27 mouse cellular contexts compared by ENCODE assay signal in genomic region chr12:100503659-100504058, GRCm38 (mm10). TPM values are rescaled to one million over a fixed set of nuclear protein-coding genes. Genes with fewer than 3 reads are reported as not detected.
DNase-seq lines count a peak whose midpoint lies in the region; ATAC-seq and TF ChIP-seq lines count a peak whose summit lies in the region.
"Had no signal": no experiment of that assay in that cellular context is flagged by ENCODE, and none has a peak within 500 bp of the region (broad histone marks: within the 10 kb centered on the region; RNA-seq: fewer than 3 reads in every experiment).

No protein-coding gene starts in this region.

- H3K4me1 ChIP-seq in heart, embryonic 16.5 days (ENCODE audit: control insufficient read depth, insufficient read depth, low read length) = peaks cover 16% of the 10 kb centered on the region
- peaks cover 12% of the 10 kb centered on the region; the same call in 1 of the 2 replicates for H3K4me1 ChIP-seq in kidney, embryonic 16.5 days (ENCODE audit: insufficient read depth, low read length)
- H3K4me1 ChIP-seq in brown adipose tissue, adult 24 weeks (ENCODE audit: control insufficient read depth, insufficient read depth, insufficient read length, low read length) = peaks cover 20% of the 10 kb centered on the region

- no peaks in the 10 kb centered on the region for H3K27me3 ChIP-seq in heart, embryonic 16.5 days (ENCODE audit: control insufficient read depth, insufficient read depth, low read length)
- H3K27me3 ChIP-seq in kidney, embryonic 16.5 days (ENCODE audit: insufficient read depth, low read length) = no peaks in the 10 kb centered on the region
- H3K27me3 ChIP-seq: embryonic facial prominence, embryonic 15.5 days; limb, embryonic 12.5 days; liver, embryonic 12.5 days; neural tube, embryonic 13.5 days had no signal

- no peaks in the 10 kb centered on the region for H3K9me3 ChIP-seq in heart, embryonic 16.5 days (replicated peaks; ENCODE audit: control insufficient read depth, low read length)
- no peaks in the 10 kb centered on the region for H3K9me3 ChIP-seq in kidney, embryonic 16.5 days (ENCODE audit: low read length)
- H3K9me3 ChIP-seq: embryonic facial prominence, embryonic 15.5 days; limb, embryonic 12.5 days; liver, embryonic 12.5 days; midbrain, embryonic 10.5 days; neural tube, embryonic 13.5 days had no signal

- WGBS in heart, embryonic 16.5 days = 85% methylated on average over 4 of the region's 4 CpGs
- WGBS in kidney, embryonic 16.5 days = 89% methylated on average over 4 of the region's 4 CpGs

- peaks cover 8% of the 10 kb centered on the region for H3K36me3 ChIP-seq in heart, embryonic 16.5 days (ENCODE audit: control insufficient read depth, insufficient read depth)
- peaks cover 14% of the 10 kb centered on the region for H3K36me3 ChIP-seq in kidney, embryonic 16.5 days (ENCODE audit: insufficient read depth, low read length)

- no peak overlapping the region for H3K4me2 ChIP-seq in heart, embryonic 16.5 days (ENCODE audit: low read depth, low read length)
- H3K4me2 ChIP-seq in kidney, embryonic 16.5 days (replicated peaks; ENCODE audit: low read depth, low read length) = no peak overlapping the region
- H3K4me2 ChIP-seq: embryonic facial prominence, embryonic 15.5 days; hindbrain, embryonic 14.5 days; limb, embryonic 12.5 days; liver, embryonic 12.5 days; neural tube, embryonic 13.5 days had no signal

- no peak for ATAC-seq in heart, embryonic 16.5 days (replicated peaks; ENCODE audit: extremely low read depth, insufficient read depth, low FRiP score)
- ATAC-seq in kidney, embryonic 16.5 days (ENCODE audit: low FRiP score, low TSS enrichment) = 0 out of 2 replicates have a peak, but pooled peaks have one; percentile 43
- ATAC-seq: CD4-positive, CD25-positive, alpha-beta regulatory T cell, adult 4 months; inflammation-experienced regulatory T-cells, adult 6 months; liver, embryonic 12.5 days; midbrain, embryonic 16.5 days had no signal

- H3K4me3 ChIP-seq in gastrocnemius, adult 2 months = no peak overlapping the region
- no peak overlapping the region for H3K4me3 ChIP-seq in heart, embryonic 16.5 days (ENCODE audit: low read length)
- H3K4me3 ChIP-seq in kidney, embryonic 16.5 days (ENCODE audit: low read length) = no peak overlapping the region
- H3K4me3 ChIP-seq in brown adipose tissue, adult 24 weeks (ENCODE audit: insufficient read depth, low read depth, low read length) = no peak overlapping the region
- H3K4me3 ChIP-seq: embryonic facial prominence, embryonic 15.5 days; limb, embryonic 12.5 days; liver, embryonic 12.5 days; midbrain, embryonic 10.5 days; myocyte; neural tube, embryonic 13.5 days had no signal

- peak overlapping the region; percentile 62 for H3K27ac ChIP-seq in gastrocnemius, adult 2 months
- no peak overlapping the region for H3K27ac ChIP-seq in heart, embryonic 16.5 days (ENCODE audit: low read length)
- no peak overlapping the region for H3K27ac ChIP-seq in kidney, embryonic 16.5 days (ENCODE audit: low read length)
- H3K27ac ChIP-seq in brown adipose tissue, adult 24 weeks (replicated peaks; ENCODE audit: low read depth, low read length) = peak overlapping the region; percentile 39
- H3K27ac ChIP-seq: hindbrain, embryonic 14.5 days; limb, embryonic 12.5 days; liver, embryonic 12.5 days; midbrain, embryonic 10.5 days; neural tube, embryonic 13.5 days had no signal

- no peak for TF ChIP-seq CTCF in gastrocnemius, adult 2 months (IDR thresholded peaks at IDR 0.05)

- intact Hi-C loops in gastrocnemius, adult 2 months (cut with DNase I) = no loop called here
- intact Hi-C loops in gastrocnemius, postnatal 14 days (cut with DNase I; ENCODE audit: low total_unique reads) = no loop called here
- intact Hi-C loops in heart, postnatal 25 days (cut with DNase I) = no loop called here

- DNase-seq in gastrocnemius, adult 2 months = peak; percentile 22
- no peak for DNase-seq in gastrocnemius, postnatal 14 days
- DNase-seq in heart, postnatal 25 days (ENCODE audit: low spot score) = no peak
- no peak for DNase-seq in kidney, adult 11 months
- no peak for DNase-seq in adrenal gland, adult 8-10 months
- DNase-seq: adrenal gland, postnatal 25 days; cerebellum, adult 9-11 months; heart, postnatal 14 days; layer of hippocampus, postnatal 36 days; lung, adult 18-20 months; lung, postnatal 10 days; retina, postnatal 1 day; right cerebral cortex, postnatal 25 days; spleen, adult 18-20 months had no signal

- peak overlapping the region; percentile 10; the same call in 1 of the 2 replicates for H3K9ac ChIP-seq in heart, embryonic 16.5 days (ENCODE audit: low read length)
- H3K9ac ChIP-seq in kidney, embryonic 16.5 days (replicated peaks; ENCODE audit: low read length) = no peak overlapping the region
- H3K9ac ChIP-seq: embryonic facial prominence, embryonic 15.5 days; hindbrain, embryonic 14.5 days; limb, embryonic 12.5 days; liver, embryonic 12.5 days; neural tube, embryonic 13.5 days had no signal

RNA-seq across cellular contexts. Expression of gene Ttc7b, which starts 17.0 kb away (rescaled TPM):
- 100 to 1,000 TPM; 147 to 160 TPM for total RNA-seq in gastrocnemius, adult 2 months (2021)
- total RNA-seq in gastrocnemius, postnatal 14 days (2021) = 10 to 100 TPM; 81.8 to 94.3 TPM
- polyA plus RNA-seq in heart, embryonic 16.5 days (2015; fragmentation: Nextera tagmentation; extraction: Ambion mirVana) = 6.7 and 7.3 TPM in 2 replicates
- total RNA-seq in heart, postnatal 25 days (2021) = 10 to 100 TPM; 78.9 to 81.0 TPM
- polyA plus RNA-seq in kidney, embryonic 16.5 days (2015; fragmentation: Nextera tagmentation; extraction: Ambion mirVana) = 3.9 and 4.7 TPM in 2 replicates
- polyA plus RNA-seq in brown adipose tissue, adult 24 weeks (2012; ENCODE audit: insufficient read depth, insufficient read length, missing spikeins) = 37.7 and 42.9 TPM in 2 replicates
- total RNA-seq in adrenal gland, adult 8-10 months (2022) = 100 to 1,000 TPM in 1 of 4 experiments, 10 to 100 TPM in 3; 89.9 to 102 (median 95.5) TPM

Comparison
In these comparisons a context has a peak if more than half of its experiments do, and no peak if none do; other contexts are left out.
1. H3K27ac ChIP-seq: peak in gastrocnemius, adult 2 months (single experiment) and brown adipose tissue, adult 24 weeks (single experiment); none in heart, embryonic 16.5 days (single experiment) and kidney, embryonic 16.5 days (single experiment).